Mouse (Mus musculus) thymus, adult 2 months (tissue): ENCODE measurements around the gene Tmem132c.

Source experiments
- CTCF ChIP-seq: fragments of 200-500 bp; IDR thresholded peaks from 2 replicates; pipeline ENCODE4 v1.5.1; 2012; ENCODE audit warnings: mild to moderate bottlenecking, control low read depth, low read length, moderate library complexity, borderline replicate concordance; ENCODE audit not compliant: control insufficient read depth, poor library complexity, insufficient read depth; ENCODE audit errors: extremely low read depth
- POLR2A ChIP-seq: fragments of 200-500 bp; IDR thresholded peaks from 2 replicates; pipeline ENCODE4 v1.6.1; 2012; ENCODE audit warnings: mild to moderate bottlenecking, low read length, control low read depth, moderate library complexity; ENCODE audit not compliant: control insufficient read depth, poor library complexity, insufficient read depth; ENCODE audit errors: extremely low read depth

DNA sequence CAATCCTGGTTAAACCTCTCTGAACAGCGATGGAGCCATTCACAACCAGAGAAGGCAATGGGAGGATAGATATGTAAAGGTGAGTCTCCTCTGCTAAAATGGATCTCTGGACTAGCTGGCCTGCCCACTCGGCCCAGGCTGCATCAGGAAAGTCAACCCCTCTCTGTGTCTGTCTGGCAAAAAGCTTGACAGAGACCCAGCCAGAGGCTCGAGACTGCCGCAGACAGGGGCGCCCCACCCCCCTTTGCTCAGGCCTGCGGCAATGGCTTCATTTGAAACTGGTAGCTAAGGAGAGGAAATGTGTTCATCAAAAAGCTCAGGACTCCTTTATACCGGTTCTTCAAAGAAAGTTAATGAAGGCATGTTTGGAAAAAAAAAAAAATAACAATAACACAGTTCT is 156.4 kb downstream of the Tmem132c start:
- TF ChIP-seq CTCF = no peak
- TF ChIP-seq POLR2A = no peak
